Mouse (Mus musculus) kidney, postnatal 4 days (tissue): ENCODE measurements at regions not wholly inside any gene's neighbourhood (a gene's known extent, or its start where the extent isn't known, plus 50 kb on each side); places are given as distances from the start of the nearest gene placed in this dataset.

Experiments used
- DNase-seq, 2 experiments: peaks; one replicate each; pipeline ENCODE4 v3.0.0; 2021; ENCODE audit warnings: mixed read lengths in 2 of 2

GRCm38 (mm10) chr5:111553471-111554382 lies 136.6 kb downstream of the Mn1 start:
- DNase-seq, result peak in 1 of 2 experiments; percentile 28

GRCm38 (mm10) chr5:111554551-111555311 lies 137.6 kb downstream of the Mn1 start:
- no peak for DNase-seq

- no peak for DNase-seq
These were observed 138.3 kb downstream of the Mn1 start for GRCm38 (mm10) chr5:111555312-111555957.

DNA sequence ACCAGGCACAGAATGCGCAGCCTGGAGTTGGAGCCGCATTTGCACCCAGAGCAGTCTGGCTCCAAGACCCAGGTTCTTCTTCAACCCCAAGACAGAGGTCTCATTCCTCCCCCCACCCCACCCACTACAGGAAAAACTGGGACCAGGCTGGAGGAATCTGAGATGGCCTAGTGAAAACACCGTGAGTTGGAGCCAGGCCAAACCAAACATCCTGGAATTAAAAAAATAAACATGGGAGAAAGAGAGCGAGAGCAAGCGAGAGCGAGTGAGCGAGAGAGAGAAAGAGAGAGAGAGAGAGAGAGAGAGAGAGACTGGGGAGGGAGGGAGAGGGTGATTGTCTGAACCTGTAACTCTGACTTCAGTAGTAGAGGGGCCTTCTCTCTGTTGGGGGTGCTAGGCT lies 138.8 kb downstream of the Mn1 start:
- peak; percentile 52 to 65 for DNase-seq

GRCm38 (mm10) chr5:111560432-111560831 lies 143.3 kb downstream of the Mn1 start:
- no peak for DNase-seq

GRCm38 (mm10) chr5:111561301-111561700 lies 144.1 kb downstream of the Mn1 start:
- DNase-seq, result no peak

- peak; percentile 56 to 63 for DNase-seq
These were observed 153.7 kb downstream of the Mn1 start for GRCm38 (mm10) chr5:111570826-111571225.

DNA sequence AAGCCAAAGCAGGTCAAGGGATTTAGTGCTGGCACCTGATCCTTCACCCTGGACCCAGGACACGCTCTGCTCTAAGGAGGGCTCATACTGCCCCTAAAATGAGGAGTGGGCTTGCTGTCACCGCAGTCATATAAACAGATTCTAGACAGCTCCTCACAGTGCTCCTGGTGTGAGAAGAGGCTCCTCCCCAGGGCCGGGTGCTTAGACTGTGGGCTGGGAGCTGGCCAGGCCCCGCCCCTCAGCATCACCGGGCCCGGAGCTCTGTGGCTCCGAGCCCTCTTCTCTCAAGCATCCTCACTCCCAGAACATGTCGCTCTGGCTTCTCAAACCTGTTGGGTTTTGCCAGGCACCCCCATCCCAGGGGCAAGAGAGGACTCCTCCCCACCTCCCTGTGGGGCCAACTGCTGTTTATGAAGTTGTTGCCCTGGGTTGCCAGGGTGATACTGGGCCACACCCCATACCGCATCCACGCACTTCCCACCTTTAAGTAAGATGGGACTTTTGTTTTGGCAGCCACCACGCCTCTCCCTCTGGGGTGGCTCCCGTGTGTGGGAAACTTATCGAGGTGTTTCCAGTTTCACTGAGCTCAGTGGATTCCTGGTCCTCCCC lies 156.2 kb downstream of the Mn1 start:
- DNase-seq, result no peak

- no peak for DNase-seq
These were observed 157.2 kb downstream of the Mn1 start for GRCm38 (mm10) chr5:111574219-111574840.

GRCm38 (mm10) chr5:111575376-111575775 lies 158.2 kb downstream of the Mn1 start:
- no peak for DNase-seq

DNA sequence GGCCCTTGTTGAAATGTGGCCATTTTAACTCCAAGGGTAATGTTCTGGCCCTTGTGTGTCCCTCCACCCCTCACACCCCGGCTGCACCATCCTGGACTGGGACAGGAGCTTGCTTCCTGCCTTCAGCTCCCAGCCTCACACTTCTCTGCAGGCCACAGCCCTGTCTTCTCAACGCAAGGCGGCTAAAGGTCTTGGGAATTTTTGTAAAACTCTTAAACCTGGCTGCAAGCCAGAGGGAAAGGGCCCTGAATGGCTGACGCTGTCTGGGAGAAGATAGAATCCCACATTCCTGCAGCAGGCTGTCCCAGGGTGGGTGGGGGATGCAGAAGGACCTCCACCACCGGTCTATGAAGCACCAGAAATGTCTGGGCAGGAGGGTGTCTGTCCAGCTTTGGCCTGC lies 156.3 kb upstream of the Gm26897 start:
- peak; percentile 45 to 68 for DNase-seq

DNA sequence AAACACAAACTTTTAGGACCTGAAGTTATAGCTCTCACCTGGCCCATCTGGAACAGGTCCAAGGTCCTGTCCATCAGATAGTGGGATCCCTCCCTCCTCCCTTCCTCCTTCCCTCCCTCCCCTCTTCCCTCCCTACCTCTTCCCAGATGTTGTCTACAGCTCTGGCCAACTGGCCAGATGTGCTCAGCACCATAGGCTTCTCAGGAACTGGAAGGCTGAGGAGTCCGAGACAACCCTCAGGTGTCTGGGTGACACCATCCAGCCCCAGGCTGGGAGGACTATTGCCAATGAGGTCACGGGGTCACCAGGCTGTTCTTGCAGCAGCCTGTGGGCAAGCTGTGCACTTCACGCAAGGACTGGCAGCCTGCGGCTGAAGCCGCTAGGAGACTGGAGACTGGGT lies 155.6 kb upstream of the Gm26897 start:
- DNase-seq, result no peak

DNA sequence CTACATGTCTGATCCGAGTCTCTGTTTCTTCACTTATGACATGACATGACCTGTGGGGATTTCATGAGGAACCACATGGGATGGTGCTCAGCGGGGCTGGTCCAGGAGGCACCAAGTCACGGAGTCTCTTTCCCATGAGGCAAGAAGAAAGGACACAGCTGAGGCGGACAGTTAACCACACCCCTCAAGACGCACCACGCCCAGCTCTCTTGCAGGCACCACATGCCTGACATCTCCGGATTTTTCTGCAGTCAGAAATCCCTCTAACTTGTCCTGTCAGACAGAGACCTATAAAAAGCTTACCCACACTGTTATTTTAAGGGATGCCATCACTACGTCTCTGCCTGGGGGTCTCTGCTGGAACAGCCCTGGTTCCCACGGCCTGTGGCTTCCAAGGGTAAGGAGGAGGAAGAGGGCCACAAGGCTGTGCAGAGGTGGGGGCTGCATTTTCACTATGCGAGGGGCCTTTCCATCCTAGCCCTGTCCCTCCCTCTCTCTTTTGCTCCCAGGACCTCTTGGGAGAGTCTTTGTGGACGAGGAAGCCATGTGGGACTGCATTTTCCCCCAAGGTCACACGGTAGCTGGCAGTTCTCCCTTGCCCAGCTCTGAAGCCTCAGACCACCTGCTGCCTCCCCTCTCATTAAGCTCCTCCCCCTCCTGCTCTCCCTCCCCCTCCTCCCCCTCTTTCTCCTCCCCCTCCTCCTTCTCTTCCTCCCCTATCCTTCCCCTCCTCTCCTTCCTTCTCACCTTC lies 154.6 kb upstream of the Gm26897 start:
- peak; percentile 46 to 55 for DNase-seq

DNA sequence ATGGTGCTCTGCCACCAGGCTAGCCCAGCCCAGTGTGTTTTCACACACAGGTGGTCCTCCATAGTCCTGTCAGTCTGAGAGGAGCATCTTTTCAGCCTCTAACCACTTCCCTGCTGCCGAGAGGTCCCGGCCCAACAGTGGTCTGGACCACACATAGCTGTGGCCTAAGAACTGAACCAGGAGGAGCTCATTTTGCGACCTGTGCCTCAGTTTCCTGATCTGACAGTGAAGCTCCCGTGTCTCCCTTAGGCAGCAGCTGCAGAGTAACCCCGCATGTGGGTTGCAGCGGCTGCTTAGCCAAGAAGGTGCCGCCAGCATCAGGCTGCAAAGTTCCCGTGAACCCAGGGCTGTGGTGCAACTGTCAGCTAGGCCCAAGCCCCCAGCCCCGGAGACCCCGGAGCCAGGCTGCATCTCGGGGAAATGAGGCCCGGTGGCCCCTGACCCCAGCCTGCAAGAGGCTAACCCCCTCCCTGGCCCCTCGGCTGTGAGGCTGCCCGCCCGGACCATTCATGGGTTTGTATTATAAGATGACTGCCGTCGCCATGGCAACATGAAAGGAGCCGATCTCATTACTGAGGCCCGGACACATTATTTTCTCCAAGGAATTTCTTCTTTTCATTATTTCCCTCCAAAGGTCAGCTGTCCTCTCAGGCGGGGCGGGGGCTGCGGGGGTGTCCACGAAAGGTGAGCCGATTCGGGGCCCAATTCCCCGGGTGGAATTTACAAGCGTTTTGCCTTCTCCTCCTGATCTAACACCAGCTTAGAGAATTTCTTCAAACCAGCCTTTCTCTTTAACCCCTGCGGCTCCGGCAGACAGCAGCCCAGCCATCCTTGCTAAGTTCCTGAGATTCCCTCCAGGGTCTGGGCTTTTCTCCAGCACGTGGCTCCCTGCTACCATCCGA lies 152.6 kb upstream of the Gm26897 start:
- DNase-seq, result peak; percentile 48 to 68

DNA sequence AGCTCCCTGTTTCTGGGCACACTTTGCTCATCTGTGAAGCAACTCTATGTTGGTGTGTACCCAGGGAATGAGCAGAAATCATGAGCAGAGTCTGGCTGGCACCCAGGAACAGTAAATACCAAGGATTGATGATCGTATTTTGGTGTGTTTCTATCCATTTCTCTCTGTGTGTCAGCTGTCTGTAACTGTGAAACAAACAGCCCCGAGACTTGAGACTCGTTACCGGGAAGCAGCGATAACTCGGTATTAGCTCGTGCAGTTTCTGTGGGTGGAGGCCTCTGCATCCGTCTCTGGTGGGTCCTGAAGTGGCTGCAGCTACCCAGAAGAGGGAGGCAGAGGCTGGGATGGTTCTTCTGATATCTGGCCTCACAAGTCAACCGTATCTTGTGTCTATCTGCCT lies 151.7 kb upstream of the Gm26897 start:
- DNase-seq, result no peak

- peak in 1 of 2 experiments; percentile 30 for DNase-seq
These were observed 143.1 kb upstream of the Gm26897 start for GRCm38 (mm10) chr5:111590619-111591081.

- DNase-seq, result no peak
These were observed 140.9 kb upstream of the Gm26897 start for GRCm38 (mm10) chr5:111592807-111593206.

DNA sequence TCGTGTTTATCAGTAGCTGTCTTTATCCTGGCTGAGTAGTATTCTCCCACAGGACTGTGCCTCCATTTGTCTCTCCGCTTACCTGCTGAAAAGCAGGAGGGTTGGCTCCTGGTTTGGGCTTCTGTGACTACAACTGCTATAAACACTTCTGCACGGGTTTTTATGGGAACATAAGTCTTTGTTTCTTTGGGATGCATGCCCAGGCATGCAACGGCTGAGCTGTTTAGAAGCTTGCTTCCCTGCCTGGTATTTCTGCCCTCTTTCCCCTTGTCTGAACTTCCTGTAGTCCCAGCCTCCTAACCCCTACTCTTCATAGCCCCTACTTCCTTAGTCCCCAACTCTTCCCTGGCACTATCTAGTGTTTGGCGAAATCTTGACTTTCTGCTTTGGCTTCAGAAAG lies 139.6 kb upstream of the Gm26897 start:
- DNase-seq, result no peak

GRCm38 (mm10) chr5:111595438-111595837 lies 138.3 kb upstream of the Gm26897 start:
- no peak for DNase-seq

- no peak for DNase-seq
These were observed 136.0 kb upstream of the Gm26897 start for GRCm38 (mm10) chr5:111597733-111598132.
